Mouse (Mus musculus) neural tube, embryonic 15.5 days (tissue): ENCODE data around the gene Sprr2e. TPM values are rescaled to one million over a fixed set of nuclear protein-coding genes. Genes with fewer than 3 reads are reported as not detected.

Source experiments
- ATAC-seq: fragments of 200-750 bp; cut with Nextera tagmentation; 2 replicates; pipeline ENCODE4 v1.8.0; 2017; ENCODE audit warnings: mild to moderate bottlenecking, moderate TSS enrichment, moderate library complexity; ENCODE audit not compliant: low FRiP score
- H3K27ac ChIP-seq: fragments of 300-500 bp; sonication (generic); replicated peaks from 2 replicates; pipeline ENCODE4 v1.5.1; 2015; ENCODE audit warnings: mild to moderate bottlenecking, inconsistent platforms
- H3K27me3 ChIP-seq: fragments of 300-500 bp; sonication (generic); replicated peaks from 2 replicates; pipeline ENCODE4 v1.6.1; 2015; ENCODE audit warnings: inconsistent platforms
- H3K36me3 ChIP-seq: fragments of 300-500 bp; sonication (generic); 2 replicates; pipeline ENCODE4 v1.6.1; 2015; ENCODE audit warnings: inconsistent platforms
- H3K4me1 ChIP-seq: fragments of 300-500 bp; sonication (generic); 2 replicates; pipeline ENCODE4 v1.6.1; 2015; ENCODE audit warnings: inconsistent platforms
- H3K4me2 ChIP-seq: fragments of 300-500 bp; sonication (generic); 2 replicates; pipeline ENCODE4 v1.6.1; 2015; ENCODE audit warnings: inconsistent platforms, mild to moderate bottlenecking, moderate library complexity
- H3K4me3 ChIP-seq: fragments of 300-500 bp; sonication (generic); replicated peaks from 2 replicates; pipeline ENCODE4 v1.5.1; 2015; ENCODE audit warnings: mild to moderate bottlenecking, inconsistent platforms
- H3K9ac ChIP-seq: fragments of 300-500 bp; sonication (generic); replicated peaks from 2 replicates; pipeline ENCODE4 v1.6.1; 2015; ENCODE audit warnings: mild to moderate bottlenecking, inconsistent platforms
- H3K9me3 ChIP-seq: fragments of 300-500 bp; sonication (generic); replicated peaks from 2 replicates; pipeline ENCODE4 v1.6.1; 2016; ENCODE audit warnings: inconsistent platforms
- WGBS: fragments of 180-500 bp; shearing (Covaris S2); methylation state at CpG from one replicate; pipeline ENCODE4 v1.1.7; 2015; ENCODE audit warnings: mixed read lengths; 5-methylcytosine and 5-hydroxymethylcytosine counted together
- polyA plus RNA-seq: library from polyadenylated mRNA; unstranded; fragments of >200 nt; fragmentation: Nextera tagmentation; extraction: Ambion mirVana; gene quantifications from 2 replicates; pipeline ENCODE4 v1.2.1, GENCODE M21; 2015

The Sprr2e gene
- polyA plus RNA-seq = not detected in 2 replicates

GRCm38 (mm10) chr3:92351843-92352242 is at the start of gene Sprr2e:
Gene Sprr2e, plus strand, starts transcription at chr3:92352143.
- ATAC-seq = no peak
- Histone ChIP-seq H3K27me3 (no peaks in the 10 kb centered on the region), H3K9me3 (no peaks in the 10 kb centered on the region), H3K4me1 (no peaks in the 10 kb centered on the region), H3K36me3 (no peaks in the 10 kb centered on the region), H3K4me2 (no peak within 1 kb of the TSS), H3K27ac (no peak within 1 kb of the TSS), H3K9ac (no peak within 1 kb of the TSS), H3K4me3 (no peak within 1 kb of the TSS)
- 83% methylated on average over 2 of the region's 2 CpGs for WGBS

- ATAC-seq = no peak
- Histone ChIP-seq H3K4me3 (no peak overlapping the region), H3K4me1 (no peaks in the 10 kb centered on the region), H3K4me2 (no peak overlapping the region), H3K9me3 (no peaks in the 10 kb centered on the region), H3K9ac (no peak overlapping the region), H3K27me3 (no peaks in the 10 kb centered on the region), H3K27ac (no peak overlapping the region), H3K36me3 (no peaks in the 10 kb centered on the region)
- WGBS = 90% methylated on average over 1 of the region's 1 CpGs
These were observed 44.5 kb upstream of the Sprr2e start for GRCm38 (mm10) chr3:92307406-92307805.

GRCm38 (mm10) chr3:92316320-92316719 is 35.6 kb upstream of the Sprr2e start, which contains the start of gene Sprr2b:
Gene Sprr2b, plus strand, starts transcription at chr3:92316620.
- Histone ChIP-seq H3K9ac (no peak within 1 kb of the TSS), H3K4me1 (no peaks in the 10 kb centered on the region), H3K4me2 (no peak within 1 kb of the TSS), H3K27ac (no peak within 1 kb of the TSS), H3K4me3 (no peak within 1 kb of the TSS), H3K36me3 (no peaks in the 10 kb centered on the region), H3K9me3 (no peaks in the 10 kb centered on the region), H3K27me3 (no peaks in the 10 kb centered on the region)
- WGBS = 77% methylated on average over 2 of the region's 2 CpGs
- ATAC-seq = no peak

- Histone ChIP-seq H3K4me1 (no peaks in the 10 kb centered on the region), H3K9me3 (no peaks in the 10 kb centered on the region), H3K27me3 (no peaks in the 10 kb centered on the region), H3K4me2 (no peak overlapping the region), H3K36me3 (no peaks in the 10 kb centered on the region), H3K4me3 (no peak overlapping the region), H3K27ac (no peak overlapping the region), H3K9ac (no peak overlapping the region)
- ATAC-seq = no peak
- 70% methylated on average over 2 of the region's 2 CpGs for WGBS
These were observed 34.6 kb upstream of the Sprr2e start for GRCm38 (mm10) chr3:92317384-92317783.

- Histone ChIP-seq H3K4me1 (no peaks in the 10 kb centered on the region), H3K4me3 (no peak overlapping the region), H3K9ac (no peak overlapping the region), H3K27me3 (no peaks in the 10 kb centered on the region), H3K4me2 (no peak overlapping the region), H3K27ac (no peak overlapping the region), H3K36me3 (no peaks in the 10 kb centered on the region), H3K9me3 (no peaks in the 10 kb centered on the region)
- no peak for ATAC-seq
- WGBS = 81% methylated on average over 1 of the region's 1 CpGs
These were observed 15.7 kb upstream of the Sprr2e start for GRCm38 (mm10) chr3:92336278-92336677.

- no peak for ATAC-seq
- H3K4me2 ChIP-seq = no peak within 1 kb of the TSS
- 94% methylated on average over 5 of the region's 5 CpGs for WGBS
These were observed 13.1 kb upstream of the Sprr2e start, which contains the start of gene Sprr2d for GRCm38 (mm10) chr3:92338840-92339239. Gene Sprr2d, plus strand, starts transcription at chr3:92339140.

GRCm38 (mm10) chr3:92361619-92362018 is 9.7 kb downstream of the Sprr2e start:
- no peaks in the 10 kb centered on the region for H3K4me1 ChIP-seq
- H3K9me3 ChIP-seq = no peaks in the 10 kb centered on the region
- H3K4me3 ChIP-seq = no peak overlapping the region
- no peak for ATAC-seq
- no peaks in the 10 kb centered on the region for H3K27me3 ChIP-seq
- H3K36me3 ChIP-seq = no peaks in the 10 kb centered on the region
- no peak overlapping the region for H3K4me2 ChIP-seq
- no peak overlapping the region for H3K27ac ChIP-seq
- no peak overlapping the region for H3K9ac ChIP-seq

More at GRCm38 (mm10) chr3:92338840-92339239, 13.1 kb upstream of the Sprr2e start, which contains the start of gene Sprr2d:
- H3K9ac ChIP-seq = no peak within 1 kb of the TSS
- H3K36me3 ChIP-seq = no peaks in the 10 kb centered on the region
- H3K4me1 ChIP-seq = no peaks in the 10 kb centered on the region
- H3K9me3 ChIP-seq = no peaks in the 10 kb centered on the region
- H3K27me3 ChIP-seq = no peaks in the 10 kb centered on the region
- no peak within 1 kb of the TSS for H3K27ac ChIP-seq
- no peak within 1 kb of the TSS for H3K4me3 ChIP-seq

GRCm38 (mm10) chr3:92364887-92365286 is 12.9 kb downstream of the Sprr2e start, which contains the start of gene Sprr2f:
Gene Sprr2f, plus strand, starts transcription at chr3:92365187.
- no peaks in the 10 kb centered on the region for H3K36me3 ChIP-seq
- H3K27ac ChIP-seq = no peak within 1 kb of the TSS
- WGBS = 74% methylated on average over 3 of the region's 3 CpGs
- no peak within 1 kb of the TSS for H3K9ac ChIP-seq
- no peaks in the 10 kb centered on the region for H3K9me3 ChIP-seq
- H3K4me3 ChIP-seq = no peak within 1 kb of the TSS
- no peaks in the 10 kb centered on the region for H3K27me3 ChIP-seq
- no peak within 1 kb of the TSS for H3K4me2 ChIP-seq
- no peaks in the 10 kb centered on the region for H3K4me1 ChIP-seq
- no peak for ATAC-seq

- Histone ChIP-seq H3K4me1 (no peaks in the 10 kb centered on the region), H3K9ac (no peak overlapping the region), H3K27ac (no peak overlapping the region), H3K36me3 (no peaks in the 10 kb centered on the region), H3K9me3 (no peaks in the 10 kb centered on the region), H3K4me2 (no peak overlapping the region), H3K27me3 (no peaks in the 10 kb centered on the region), H3K4me3 (no peak overlapping the region)
- no peak for ATAC-seq
- 79% methylated on average over 2 of the region's 2 CpGs for WGBS
These were observed 21.7 kb downstream of the Sprr2e start for GRCm38 (mm10) chr3:92373613-92374012.

- no peaks in the 10 kb centered on the region for H3K4me1 ChIP-seq
- H3K9ac ChIP-seq = no peak within 1 kb of the TSS
- WGBS = 85% methylated on average over 1 of the region's 1 CpGs
- H3K4me2 ChIP-seq = no peak within 1 kb of the TSS
- no peak within 1 kb of the TSS for H3K4me3 ChIP-seq
- no peaks in the 10 kb centered on the region for H3K9me3 ChIP-seq
- H3K36me3 ChIP-seq = no peaks in the 10 kb centered on the region
- no peak for ATAC-seq
- H3K27ac ChIP-seq = no peak within 1 kb of the TSS
- H3K27me3 ChIP-seq = no peaks in the 10 kb centered on the region
These were observed 33.4 kb downstream of the Sprr2e start, which contains the start of gene Sprr2h for GRCm38 (mm10) chr3:92385385-92385784. Gene Sprr2h, plus strand, starts transcription at chr3:92385685.

GRCm38 (mm10) chr3:92394301-92394700 is 42.4 kb downstream of the Sprr2e start:
- Histone ChIP-seq H3K27me3 (no peaks in the 10 kb centered on the region), H3K36me3 (no peaks in the 10 kb centered on the region), H3K9me3 (no peaks in the 10 kb centered on the region), H3K27ac (no peak overlapping the region), H3K4me3 (no peak overlapping the region), H3K9ac (no peak overlapping the region), H3K4me2 (no peak overlapping the region), H3K4me1 (no peaks in the 10 kb centered on the region)
- 68% methylated on average over 1 of the region's 1 CpGs for WGBS
- no peak for ATAC-seq
